ENCODE assay signal across 8 mouse cellular contexts in genomic region chr17:85189227-85190127, GRCm38 (mm10).
DNase-seq lines count a peak whose midpoint lies in the region; ATAC-seq and TF ChIP-seq lines count a peak whose summit lies in the region.

No protein-coding gene starts in this region.

- no peaks in the 10 kb centered on the region for H3K36me3 ChIP-seq in E14TG2a.4 (ENCODE audit: insufficient read depth, low read length)
- no peaks in the 10 kb centered on the region for H3K36me3 ChIP-seq in forebrain, embryonic 12.5 days (replicated peaks)
- H3K36me3 ChIP-seq in heart, embryonic 16.5 days (ENCODE audit: control insufficient read depth, insufficient read depth): no peaks in the 10 kb centered on the region
- H3K36me3 ChIP-seq in liver, embryonic 13.5 days: no peaks in the 10 kb centered on the region
- H3K36me3 ChIP-seq in stomach, embryonic 15.5 days: no peaks in the 10 kb centered on the region

- ATAC-seq in forebrain, embryonic 12.5 days (ENCODE audit: low FRiP score): peak; percentile 86
- ATAC-seq in heart, embryonic 16.5 days (replicated peaks; ENCODE audit: extremely low read depth, insufficient read depth, low FRiP score): peak; percentile 78
- ATAC-seq in liver, embryonic 13.5 days (ENCODE audit: low read depth): no peak
- peak; percentile 72; the same call in 1 of the 2 replicates for ATAC-seq in stomach, embryonic 15.5 days (ENCODE audit: insufficient read depth, low FRiP score, low read depth)

- H3K4me3 ChIP-seq in E14TG2a.4 (replicated peaks; ENCODE audit: low read length): peak overlapping the region; percentile 45
- H3K4me3 ChIP-seq in forebrain, embryonic 12.5 days (replicated peaks): no peak overlapping the region
- peak overlapping the region; percentile 6; the same call in 1 of the 2 replicates for H3K4me3 ChIP-seq in heart, embryonic 16.5 days (ENCODE audit: low read length)
- H3K4me3 ChIP-seq in liver, embryonic 13.5 days (replicated peaks): no peak overlapping the region
- peak overlapping the region; percentile 17 for H3K4me3 ChIP-seq in stomach, embryonic 15.5 days (replicated peaks)

- peak; percentile 81 for TF ChIP-seq CTCF in E14TG2a.4 (conservative IDR thresholded peaks at IDR 0.05; ENCODE audit: low read length)

- H3K4me1 ChIP-seq in E14TG2a.4 (replicated peaks; ENCODE audit: low read depth, low read length): peaks cover 19% of the 10 kb centered on the region
- peaks cover 5% of the 10 kb centered on the region for H3K4me1 ChIP-seq in forebrain, embryonic 12.5 days
- H3K4me1 ChIP-seq in heart, embryonic 16.5 days (ENCODE audit: control insufficient read depth, insufficient read depth, low read length): peaks cover 3% of the 10 kb centered on the region; the same call in 1 of the 2 replicates
- H3K4me1 ChIP-seq in liver, embryonic 13.5 days (replicated peaks): peaks cover 3% of the 10 kb centered on the region; the same call in 1 of the 2 replicates
- H3K4me1 ChIP-seq in stomach, embryonic 15.5 days: peaks cover 5% of the 10 kb centered on the region; the same call in 1 of the 2 replicates

- H3K4me2 ChIP-seq in forebrain, embryonic 12.5 days: peak overlapping the region; percentile 41
- H3K4me2 ChIP-seq in heart, embryonic 16.5 days (ENCODE audit: low read depth, low read length): peak overlapping the region; percentile 55
- peak overlapping the region; percentile 21 for H3K4me2 ChIP-seq in liver, embryonic 13.5 days
- H3K4me2 ChIP-seq in stomach, embryonic 15.5 days: peak overlapping the region; percentile 50

- no peaks in the 10 kb centered on the region for H3K9me3 ChIP-seq in E14TG2a.4 (ENCODE audit: low read length)
- no peaks in the 10 kb centered on the region for H3K9me3 ChIP-seq in forebrain, embryonic 12.5 days
- no peaks in the 10 kb centered on the region for H3K9me3 ChIP-seq in heart, embryonic 16.5 days (replicated peaks; ENCODE audit: control insufficient read depth, low read length)
- H3K9me3 ChIP-seq in liver, embryonic 13.5 days (replicated peaks): no peaks in the 10 kb centered on the region
- no peaks in the 10 kb centered on the region for H3K9me3 ChIP-seq in stomach, embryonic 15.5 days

- H3K27ac ChIP-seq in forebrain, embryonic 12.5 days: no peak overlapping the region
- H3K27ac ChIP-seq in heart, embryonic 16.5 days (ENCODE audit: low read length): no peak overlapping the region
- H3K27ac ChIP-seq in liver, embryonic 13.5 days: no peak overlapping the region
- H3K27ac ChIP-seq in stomach, embryonic 15.5 days: no peak overlapping the region

- peak; percentile 71 for DNase-seq in c-Kit-positive CD71-positive TER-119-positive erythroid progenitor cells, embryonic 14.5 days (ENCODE audit: low spot score)
- peak; percentile 84 to 85 for DNase-seq in kidney, postnatal 25 days
- DNase-seq in liver, embryonic 13.5 days: peak; percentile 54
- peak; percentile 84 for DNase-seq in neural tube, embryonic 10.5 days (ENCODE audit: extremely low spot score, low spot score)

- 3% methylated on average over 14 of the region's 14 CpGs for WGBS in forebrain, embryonic 12.5 days
- 3% methylated on average over 14 of the region's 14 CpGs for WGBS in heart, embryonic 16.5 days
- WGBS in liver, embryonic 13.5 days (ENCODE audit: insufficient replicate concordance): 4% methylated on average over 14 of the region's 14 CpGs
- WGBS in stomach, embryonic 15.5 days: 4% methylated on average over 14 of the region's 14 CpGs

- no peaks in the 10 kb centered on the region for H3K27me3 ChIP-seq in E14TG2a.4 (ENCODE audit: insufficient read depth, low read length)
- peaks cover 4% of the 10 kb centered on the region; the same call in 1 of the 2 replicates for H3K27me3 ChIP-seq in forebrain, embryonic 12.5 days
- no peaks in the 10 kb centered on the region for H3K27me3 ChIP-seq in heart, embryonic 16.5 days (ENCODE audit: control insufficient read depth, insufficient read depth, low read length)
- H3K27me3 ChIP-seq in liver, embryonic 13.5 days: no peaks in the 10 kb centered on the region
- no peaks in the 10 kb centered on the region for H3K27me3 ChIP-seq in stomach, embryonic 15.5 days (replicated peaks)

- H3K9ac ChIP-seq in forebrain, embryonic 12.5 days: no peak overlapping the region
- H3K9ac ChIP-seq in heart, embryonic 16.5 days (ENCODE audit: low read length): no peak overlapping the region
- H3K9ac ChIP-seq in liver, embryonic 13.5 days: no peak overlapping the region
- no peak overlapping the region for H3K9ac ChIP-seq in stomach, embryonic 15.5 days

Comparison
In these comparisons a context has a peak if more than half of its experiments do, and no peak if none do; other contexts are left out.
1. H3K4me3 ChIP-seq: peak in E14TG2a.4 (single experiment), heart, embryonic 16.5 days (single experiment) and stomach, embryonic 15.5 days (single experiment); none in forebrain, embryonic 12.5 days (single experiment) and liver, embryonic 13.5 days (single experiment).
2. Peak in every context shown above with its lines, with median percentiles within 50 percentile points of each other: DNase-seq and H3K4me2 ChIP-seq.